15 mouse cellular contexts compared by ENCODE assay signal in the genomic region with DNA sequence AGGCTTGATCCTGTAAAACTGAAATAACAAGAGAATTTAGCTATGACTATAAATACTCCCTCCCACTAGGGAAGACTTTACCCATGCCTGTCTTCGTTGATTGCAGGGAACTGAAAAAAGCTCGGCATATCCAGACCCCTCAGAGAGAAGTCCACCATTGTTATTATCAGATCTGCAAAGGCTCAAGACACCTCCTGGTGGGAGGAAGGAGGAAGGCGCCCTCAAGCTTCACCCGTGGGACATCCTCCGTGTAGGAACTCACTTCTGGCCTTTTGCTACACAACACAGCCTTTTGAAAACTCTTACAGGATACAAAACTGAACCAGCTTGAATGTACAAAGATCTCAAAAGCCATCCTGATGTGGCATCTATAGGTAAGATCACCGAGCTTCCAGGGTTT. TPM values are rescaled to one million over a fixed set of nuclear protein-coding genes. Genes with fewer than 3 reads are reported as not detected.
DNase-seq lines count a peak whose midpoint lies in the region; ATAC-seq and TF ChIP-seq lines count a peak whose summit lies in the region.
"Had no signal": no experiment of that assay in that cellular context is flagged by ENCODE, and none has a peak within 500 bp of the region (broad histone marks: within the 10 kb centered on the region; RNA-seq: fewer than 3 reads in every experiment).

No protein-coding gene starts in this region.

- TF ChIP-seq POLR2A in thymus, adult 2 months (IDR thresholded peaks at IDR 0.05; ENCODE audit: control insufficient read depth, extremely low read depth, insufficient read depth, low read length, poor library complexity): no peak

- H3K27me3 ChIP-seq in intestine, postnatal 0 days (replicated peaks; ENCODE audit: control insufficient read depth, insufficient read depth, low read length): no peaks in the 10 kb centered on the region
- H3K27me3 ChIP-seq in intestine, embryonic 15.5 days (replicated peaks): no peaks in the 10 kb centered on the region
- H3K27me3 ChIP-seq in thymus, adult 2 months (ENCODE audit: control insufficient read depth, insufficient read depth, low read length): no peaks in the 10 kb centered on the region
- H3K27me3 ChIP-seq: embryonic facial prominence, embryonic 15.5 days; heart, embryonic 15.5 days; midbrain, embryonic 15.5 days had no signal

- no peaks in the 10 kb centered on the region for H3K36me3 ChIP-seq in intestine, postnatal 0 days (ENCODE audit: control insufficient read depth, insufficient read depth)
- no peaks in the 10 kb centered on the region for H3K36me3 ChIP-seq in intestine, embryonic 15.5 days
- no peaks in the 10 kb centered on the region for H3K36me3 ChIP-seq in thymus, adult 2 months (ENCODE audit: control insufficient read depth, insufficient read depth, low read length)
- H3K36me3 ChIP-seq: embryonic facial prominence, embryonic 15.5 days; heart, embryonic 15.5 days; liver, embryonic 13.5 days; midbrain, embryonic 15.5 days had no signal

- H3K4me3 ChIP-seq in intestine, postnatal 0 days (ENCODE audit: low read depth, low read length): no peak overlapping the region
- no peak overlapping the region for H3K4me3 ChIP-seq in intestine, embryonic 15.5 days (replicated peaks)
- H3K4me3 ChIP-seq in thymus, adult 2 months (ENCODE audit: control insufficient read depth, insufficient read depth, low read length): no peak overlapping the region
- H3K4me3 ChIP-seq: embryonic facial prominence, embryonic 15.5 days; heart, embryonic 15.5 days; liver, embryonic 13.5 days; midbrain, embryonic 15.5 days had no signal

- TF ChIP-seq CTCF in intestine, postnatal 0 days (IDR thresholded peaks at IDR 0.05; ENCODE audit: low read depth): peak; percentile 57
- TF ChIP-seq CTCF in thymus, adult 2 months (IDR thresholded peaks at IDR 0.05; ENCODE audit: borderline replicate concordance, control insufficient read depth, extremely low read depth, insufficient read depth, low read length, poor library complexity): no peak

- WGBS in intestine, postnatal 0 days: 51% methylated on average over 6 of the region's 6 CpGs
- WGBS in intestine, embryonic 15.5 days: 46% methylated on average over 6 of the region's 6 CpGs
- 60% methylated on average over 6 of the region's 6 CpGs for WGBS in thymus, adult 2 months

- H3K27ac ChIP-seq in intestine, postnatal 0 days (ENCODE audit: low read depth, low read length): no peak overlapping the region
- no peak overlapping the region for H3K27ac ChIP-seq in intestine, embryonic 15.5 days
- no peak overlapping the region for H3K27ac ChIP-seq in thymus, adult 2 months (ENCODE audit: control insufficient read depth, insufficient read depth, low read length)
- H3K27ac ChIP-seq: embryonic facial prominence, embryonic 15.5 days; heart, embryonic 15.5 days; liver, embryonic 13.5 days; midbrain, embryonic 15.5 days had no signal

- no peak overlapping the region for H3K9ac ChIP-seq in intestine, postnatal 0 days (ENCODE audit: low read depth, low read length)
- no peak overlapping the region for H3K9ac ChIP-seq in intestine, embryonic 15.5 days
- H3K9ac ChIP-seq: embryonic facial prominence, embryonic 15.5 days; heart, embryonic 15.5 days; liver, embryonic 13.5 days; midbrain, embryonic 15.5 days had no signal

- no peak for ATAC-seq in intestine, postnatal 0 days
- no peak for ATAC-seq in intestine, embryonic 15.5 days
- ATAC-seq: midbrain, embryonic 15.5 days had no signal

- intact Hi-C loops in heart, postnatal 36 days (cut with DNase I): no loop called here

- H3K9me3 ChIP-seq in intestine, postnatal 0 days (ENCODE audit: control insufficient read depth): no peaks in the 10 kb centered on the region
- no peaks in the 10 kb centered on the region for H3K9me3 ChIP-seq in intestine, embryonic 15.5 days
- H3K9me3 ChIP-seq: embryonic facial prominence, embryonic 15.5 days; heart, embryonic 15.5 days; liver, embryonic 13.5 days; midbrain, embryonic 15.5 days had no signal

- no peaks in the 10 kb centered on the region for H3K4me1 ChIP-seq in intestine, postnatal 0 days (replicated peaks; ENCODE audit: control insufficient read depth, insufficient read depth, low read length)
- H3K4me1 ChIP-seq in intestine, embryonic 15.5 days (replicated peaks): no peaks in the 10 kb centered on the region
- H3K4me1 ChIP-seq in thymus, adult 2 months (replicated peaks; ENCODE audit: control insufficient read depth, insufficient read depth, low read length): no peaks in the 10 kb centered on the region
- H3K4me1 ChIP-seq: embryonic facial prominence, embryonic 15.5 days; heart, embryonic 15.5 days; liver, embryonic 13.5 days; midbrain, embryonic 15.5 days had no signal

- peak; percentile 11 for DNase-seq in thymus, adult 2 months
- no peak for DNase-seq in thymus, adult 18-20 months
- DNase-seq in lung, postnatal 10 days: peak; percentile 6
- DNase-seq in thymus, postnatal 4 days: peak; percentile 45
- no peak for DNase-seq in heart, postnatal 36 days
- DNase-seq in right cerebral cortex, postnatal 10 days (ENCODE audit: low spot score in 2 of 2): no peak
- DNase-seq: adrenal gland, adult 2 months; cerebellum, adult 9-10 months; kidney, adult 18-20 months; liver, embryonic 13.5 days had no signal

- no peak overlapping the region for H3K4me2 ChIP-seq in intestine, postnatal 0 days (replicated peaks; ENCODE audit: low read depth)
- H3K4me2 ChIP-seq in intestine, embryonic 15.5 days (replicated peaks): no peak overlapping the region
- H3K4me2 ChIP-seq: embryonic facial prominence, embryonic 15.5 days; heart, embryonic 15.5 days; liver, embryonic 13.5 days; midbrain, embryonic 15.5 days had no signal

RNA-seq across cellular contexts. Expression of a gene that starts 5.4 kb away (rescaled TPM):
- 82.8 and 89.1 TPM in 2 replicates for polyA plus RNA-seq in intestine, postnatal 0 days (2015; fragmentation: Nextera tagmentation; extraction: Ambion mirVana)
- 157 and 160 TPM in 2 replicates for polyA plus RNA-seq in intestine, embryonic 15.5 days (2015; fragmentation: Nextera tagmentation; extraction: Ambion mirVana)
- 15.9 and 19.4 TPM in 2 replicates for polyA plus RNA-seq in thymus, adult 2 months (2012; rRNA removed)
- 10 to 100 TPM; 35.6 to 38.0 TPM for total RNA-seq in heart, postnatal 36 days (2021)

RNA-seq across cellular contexts. Expression of a gene that starts 25.3 kb away (rescaled TPM):
- polyA plus RNA-seq in intestine, postnatal 0 days (2015; fragmentation: Nextera tagmentation; extraction: Ambion mirVana): not detected in 2 replicates
- polyA plus RNA-seq in intestine, embryonic 15.5 days (2015; fragmentation: Nextera tagmentation; extraction: Ambion mirVana): not detected in 2 replicates
- polyA plus RNA-seq in thymus, adult 2 months (2012; rRNA removed): not detected in 2 replicates
- not detected for total RNA-seq in heart, postnatal 36 days (2021)
- polyA plus RNA-seq: adrenal gland, adult 2 months; embryonic facial prominence, embryonic 15.5 days; heart, embryonic 15.5 days; liver, embryonic 13.5 days; midbrain, embryonic 15.5 days had no signal

RNA-seq across cellular contexts. Expression of a gene that starts 26.8 kb away (rescaled TPM):
- not detected in 2 replicates for polyA plus RNA-seq in intestine, postnatal 0 days (2015; fragmentation: Nextera tagmentation; extraction: Ambion mirVana)
- polyA plus RNA-seq in intestine, embryonic 15.5 days (2015; fragmentation: Nextera tagmentation; extraction: Ambion mirVana): 0.05 and 0.14 TPM in 2 replicates
- polyA plus RNA-seq in thymus, adult 2 months (2012; rRNA removed): 0.04 and 0.28 TPM in 2 replicates
- not detected for total RNA-seq in heart, postnatal 36 days (2021)
- total RNA-seq: adrenal gland, adult 2 months had no signal
- polyA plus RNA-seq: adrenal gland, adult 2 months; embryonic facial prominence, embryonic 15.5 days; heart, embryonic 15.5 days; liver, embryonic 13.5 days had no signal

RNA-seq across cellular contexts. Expression of a gene that starts 27.6 kb away (rescaled TPM):
- not detected in 2 replicates for polyA plus RNA-seq in intestine, postnatal 0 days (2015; fragmentation: Nextera tagmentation; extraction: Ambion mirVana)
- not detected in 2 replicates for polyA plus RNA-seq in intestine, embryonic 15.5 days (2015; fragmentation: Nextera tagmentation; extraction: Ambion mirVana)
- 0.26 and 0.36 TPM in 2 replicates for polyA plus RNA-seq in thymus, adult 2 months (2012; rRNA removed)
- total RNA-seq in heart, postnatal 36 days (2021): not detected
- total RNA-seq: adrenal gland, adult 2 months had no signal
- polyA plus RNA-seq: adrenal gland, adult 2 months; embryonic facial prominence, embryonic 15.5 days; heart, embryonic 15.5 days; liver, embryonic 13.5 days; midbrain, embryonic 15.5 days had no signal

RNA-seq across cellular contexts. Expression of a gene that starts 29.8 kb away (rescaled TPM):
- 4.4 TPM in 2 replicates for polyA plus RNA-seq in intestine, postnatal 0 days (2015; fragmentation: Nextera tagmentation; extraction: Ambion mirVana)
- 8.8 and 9.5 TPM in 2 replicates for polyA plus RNA-seq in intestine, embryonic 15.5 days (2015; fragmentation: Nextera tagmentation; extraction: Ambion mirVana)
- 14.7 and 16.3 TPM in 2 replicates for polyA plus RNA-seq in thymus, adult 2 months (2012; rRNA removed)
- total RNA-seq in heart, postnatal 36 days (2021): 1 to 10 TPM; 3.6 to 4.1 TPM

Comparison
In these comparisons a context has a peak if more than half of its experiments do, and no peak if none do; other contexts are left out.
1. DNase-seq: peak in thymus, adult 2 months (single experiment), lung, postnatal 10 days (single experiment) and thymus, postnatal 4 days (single experiment); none in thymus, adult 18-20 months (0 of 2), heart, postnatal 36 days (0 of 2) and right cerebral cortex, postnatal 10 days (0 of 2).